Mouse (Mus musculus): ENCODE data around the gene Adcyap1.
A peak's percentile ranks its signal among the peaks of the same experiment; 100 is the strongest.

The Adcyap1 gene

GRCm38 (mm10) chr17:93198717-93199116 is at the start of gene Adcyap1:
Gene Adcyap1 (plus strand): TSS chr17:93199017.
- no peak for DNase-seq (ENCODE audit: low read depth, low spot score)
- Histone ChIP-seq H3K27me3 (ENCODE audit: control insufficient read depth, insufficient read depth, low read length, poor library complexity, severe bottlenecking) (no peaks in the 10 kb centered on the region; the same call in 1 of the 2 replicates), H3K36me3 (ENCODE audit: control insufficient read depth, insufficient read depth, low read length, poor library complexity, severe bottlenecking) (no peaks in the 10 kb centered on the region)

- DNase-seq (ENCODE audit: low read depth, low spot score) = peak; percentile 7
- H3K36me3 ChIP-seq (ENCODE audit: control insufficient read depth, insufficient read depth, low read length, poor library complexity, severe bottlenecking) = no peaks in the 10 kb centered on the region
Measured at GRCm38 (mm10) chr17:93158280-93158851, 40.5 kb upstream of the Adcyap1 start.

GRCm38 (mm10) chr17:93169572-93169971 is 29.2 kb upstream of the Adcyap1 start:
- Histone ChIP-seq H3K27me3 (ENCODE audit: control insufficient read depth, insufficient read depth, low read length, poor library complexity, severe bottlenecking) (no peaks in the 10 kb centered on the region), H3K36me3 (ENCODE audit: control insufficient read depth, insufficient read depth, low read length, poor library complexity, severe bottlenecking) (no peaks in the 10 kb centered on the region)
- DNase-seq (ENCODE audit: low read depth, low spot score) = no peak

More at GRCm38 (mm10) chr17:93158280-93158851, 40.5 kb upstream of the Adcyap1 start:
- no peaks in the 10 kb centered on the region for H3K27me3 ChIP-seq (ENCODE audit: control insufficient read depth, insufficient read depth, low read length, poor library complexity, severe bottlenecking)

DNA sequence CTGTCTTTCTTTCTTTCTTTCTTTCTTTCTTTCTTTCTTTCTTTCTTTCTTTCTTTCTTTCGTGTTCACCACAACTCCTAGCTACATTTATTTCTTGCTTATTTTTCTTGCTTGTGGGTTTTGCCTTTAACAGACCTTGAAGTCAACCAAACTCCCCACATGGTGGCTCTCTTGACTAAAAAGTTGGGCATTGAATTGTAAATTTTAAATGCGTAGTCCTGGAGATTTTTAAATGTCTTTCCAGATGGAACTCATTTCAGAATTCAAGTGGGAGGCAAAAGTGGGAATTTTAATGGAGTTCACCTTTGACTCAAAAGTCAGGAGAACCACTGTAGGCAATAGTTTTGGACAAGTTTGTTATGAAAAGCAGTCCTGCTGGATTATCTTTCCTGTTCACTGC is 2.0 kb upstream of the Adcyap1 start:
- Histone ChIP-seq H3K27me3 (ENCODE audit: control insufficient read depth, insufficient read depth, low read length, poor library complexity, severe bottlenecking) (no peaks in the 10 kb centered on the region; the same call in 1 of the 2 replicates), H3K36me3 (ENCODE audit: control insufficient read depth, insufficient read depth, low read length, poor library complexity, severe bottlenecking) (no peaks in the 10 kb centered on the region)
- DNase-seq (ENCODE audit: low read depth, low spot score) = no peak

DNA sequence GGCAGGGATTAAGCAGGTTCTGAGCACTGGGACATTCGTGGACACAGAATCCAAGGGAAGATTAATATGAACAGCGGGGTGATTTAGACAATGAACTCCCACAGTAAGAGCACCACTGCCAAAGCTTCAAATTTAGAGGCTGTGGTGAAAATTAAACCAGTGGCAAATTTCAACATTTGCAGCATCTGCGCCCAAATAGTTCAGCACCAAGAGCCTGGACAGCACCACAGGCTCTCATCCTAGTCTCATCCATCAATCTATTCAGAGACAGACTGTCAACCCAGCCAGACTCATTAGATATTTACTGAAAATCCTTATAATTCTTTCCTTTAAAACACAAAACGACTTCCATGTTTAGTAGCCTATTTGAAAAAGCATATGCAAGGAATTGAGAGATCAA is 604 bp upstream of the Adcyap1 start:
- Histone ChIP-seq H3K36me3 (ENCODE audit: control insufficient read depth, insufficient read depth, low read length, poor library complexity, severe bottlenecking) (no peaks in the 10 kb centered on the region), H3K27me3 (ENCODE audit: control insufficient read depth, insufficient read depth, low read length, poor library complexity, severe bottlenecking) (no peaks in the 10 kb centered on the region; the same call in 1 of the 2 replicates)
- DNase-seq (ENCODE audit: low read depth, low spot score) = no peak

DNA sequence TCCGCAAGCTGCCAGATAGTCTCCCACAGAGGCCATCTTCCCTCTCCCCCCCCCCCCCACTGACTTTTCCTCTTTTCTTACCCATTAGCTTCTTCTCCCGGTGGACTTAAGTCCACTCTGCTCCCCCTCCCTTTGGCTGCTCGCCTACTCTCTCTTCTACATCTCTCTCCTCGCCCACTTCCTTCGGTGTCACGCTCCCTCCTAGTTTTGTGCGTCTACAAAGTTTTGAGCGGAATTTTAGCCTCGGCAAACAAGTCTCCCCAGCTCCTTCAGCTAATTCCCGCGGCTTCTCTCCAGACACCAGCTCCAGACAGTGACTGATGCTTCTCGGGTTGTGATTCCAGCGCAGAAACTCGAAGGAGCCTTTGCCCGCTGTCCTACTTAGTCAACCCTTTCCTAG is 401 bp downstream of the Adcyap1 start:
- no peak for DNase-seq (ENCODE audit: low read depth, low spot score)
- H3K27me3 ChIP-seq (ENCODE audit: control insufficient read depth, insufficient read depth, low read length, poor library complexity, severe bottlenecking) = no peaks in the 10 kb centered on the region; the same call in 1 of the 2 replicates
- no peaks in the 10 kb centered on the region for H3K36me3 ChIP-seq (ENCODE audit: control insufficient read depth, insufficient read depth, low read length, poor library complexity, severe bottlenecking)

DNA sequence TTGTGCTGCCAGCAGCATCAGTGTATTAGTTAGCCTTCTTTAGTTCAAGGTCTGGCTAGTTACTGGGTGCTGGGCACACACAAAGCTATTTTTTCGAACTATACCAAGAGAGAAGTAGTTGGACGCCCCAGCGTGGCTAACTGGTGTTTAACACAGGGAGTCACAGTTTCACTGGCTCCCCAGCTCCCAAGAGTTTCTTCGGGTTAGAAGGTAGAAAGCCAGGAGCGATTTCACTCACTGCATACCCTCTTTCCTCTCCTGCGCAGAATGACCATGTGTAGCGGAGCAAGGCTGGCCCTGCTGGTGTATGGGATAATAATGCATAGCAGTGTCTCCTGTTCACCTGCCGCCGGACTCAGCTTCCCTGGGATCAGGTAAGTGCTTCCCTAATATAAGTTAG is 930 bp downstream of the Adcyap1 start:
- Histone ChIP-seq H3K27me3 (ENCODE audit: control insufficient read depth, insufficient read depth, low read length, poor library complexity, severe bottlenecking) (no peaks in the 10 kb centered on the region; the same call in 1 of the 2 replicates), H3K36me3 (ENCODE audit: control insufficient read depth, insufficient read depth, low read length, poor library complexity, severe bottlenecking) (no peaks in the 10 kb centered on the region)
- DNase-seq (ENCODE audit: low read depth, low spot score) = no peak

DNA sequence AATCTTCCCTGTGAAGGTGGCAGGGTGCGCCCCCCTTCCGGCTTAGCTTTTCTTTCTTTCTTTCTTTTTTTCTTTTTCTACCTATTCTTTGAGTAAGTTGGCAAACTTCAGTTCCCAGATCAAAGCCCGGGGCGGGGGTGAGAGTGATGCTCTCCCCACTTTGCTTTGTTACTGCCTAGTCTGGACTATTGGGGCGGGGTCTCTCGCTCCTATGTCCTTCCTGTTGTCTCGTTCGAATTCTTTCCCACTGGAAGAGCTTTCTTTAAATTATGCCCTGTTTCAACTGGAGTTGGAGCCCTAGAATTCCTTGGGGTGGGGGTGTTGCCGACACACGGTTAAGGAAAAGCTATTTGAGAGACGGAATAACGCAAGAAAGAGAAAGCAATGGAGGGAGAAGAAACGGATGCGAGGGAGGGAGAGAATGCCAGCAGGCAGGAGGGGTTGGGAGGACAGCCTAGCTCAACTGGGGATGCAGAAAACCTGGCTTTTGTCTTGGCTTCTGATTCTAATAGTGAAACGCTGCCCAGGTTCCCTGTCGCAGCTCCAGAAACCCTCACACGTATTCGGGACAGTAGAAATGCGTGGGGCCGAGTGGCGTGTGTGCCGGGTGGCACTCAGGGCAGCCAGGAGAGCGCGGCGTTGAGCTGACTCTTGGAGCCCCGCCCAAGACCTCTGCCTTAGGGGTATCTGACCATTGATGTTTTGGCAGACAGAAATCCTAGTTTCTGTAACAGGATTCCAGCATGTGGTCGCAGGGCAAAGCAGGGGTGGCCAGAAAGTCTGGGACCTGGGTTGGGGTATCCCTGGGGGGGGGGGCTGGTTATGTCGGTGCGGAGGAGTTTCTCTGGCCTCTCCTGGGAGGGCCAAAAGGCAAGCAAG is 1.8 kb downstream of the Adcyap1 start:
- H3K36me3 ChIP-seq (ENCODE audit: control insufficient read depth, insufficient read depth, low read length, poor library complexity, severe bottlenecking) = no peaks in the 10 kb centered on the region
- no peaks in the 10 kb centered on the region; the same call in 1 of the 2 replicates for H3K27me3 ChIP-seq (ENCODE audit: control insufficient read depth, insufficient read depth, low read length, poor library complexity, severe bottlenecking)
- DNase-seq (ENCODE audit: low read depth, low spot score) = no peak

DNA sequence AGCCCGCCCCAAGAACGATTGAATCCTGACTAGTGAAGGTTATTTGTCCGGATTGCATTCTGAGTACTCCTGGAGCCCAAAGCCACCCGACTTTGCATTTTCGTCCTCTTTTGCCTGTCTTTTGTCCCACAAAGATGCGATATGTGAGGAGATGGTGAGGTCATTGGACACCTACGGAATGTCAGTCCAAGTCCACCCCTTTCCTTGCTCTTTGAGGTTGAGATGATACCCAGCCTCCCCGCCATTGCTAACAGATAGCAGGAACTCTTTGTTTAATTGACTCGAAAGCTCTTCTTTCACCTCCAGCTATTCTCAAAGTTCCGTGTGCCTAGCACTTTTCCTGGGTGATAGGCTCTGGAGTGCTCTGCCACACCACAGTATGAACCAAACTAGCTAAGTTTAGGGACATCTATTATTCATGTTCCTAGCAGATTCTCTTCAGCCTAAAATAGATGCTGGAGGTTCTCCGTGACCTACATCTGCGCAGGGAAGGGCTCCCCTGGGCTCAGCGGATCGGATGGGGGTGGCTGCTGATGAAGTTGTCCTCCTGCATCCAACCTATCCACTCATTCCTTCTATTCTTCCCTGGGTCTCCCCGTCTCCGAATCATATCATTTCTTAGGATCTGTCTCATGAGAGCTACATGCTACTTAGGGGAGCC is 2.6 kb downstream of the Adcyap1 start:
- no peaks in the 10 kb centered on the region; the same call in 1 of the 2 replicates for H3K27me3 ChIP-seq (ENCODE audit: control insufficient read depth, insufficient read depth, low read length, poor library complexity, severe bottlenecking)
- H3K36me3 ChIP-seq (ENCODE audit: control insufficient read depth, insufficient read depth, low read length, poor library complexity, severe bottlenecking) = no peaks in the 10 kb centered on the region
- DNase-seq (ENCODE audit: low read depth, low spot score) = no peak

- DNase-seq (ENCODE audit: low read depth, low spot score) = no peak
- no peaks in the 10 kb centered on the region for H3K36me3 ChIP-seq (ENCODE audit: control insufficient read depth, insufficient read depth, low read length, poor library complexity, severe bottlenecking)
- H3K27me3 ChIP-seq (ENCODE audit: control insufficient read depth, insufficient read depth, low read length, poor library complexity, severe bottlenecking) = no peaks in the 10 kb centered on the region; the same call in 1 of the 2 replicates
Measured at GRCm38 (mm10) chr17:93202165-93203075, 3.6 kb downstream of the Adcyap1 start.

DNA sequence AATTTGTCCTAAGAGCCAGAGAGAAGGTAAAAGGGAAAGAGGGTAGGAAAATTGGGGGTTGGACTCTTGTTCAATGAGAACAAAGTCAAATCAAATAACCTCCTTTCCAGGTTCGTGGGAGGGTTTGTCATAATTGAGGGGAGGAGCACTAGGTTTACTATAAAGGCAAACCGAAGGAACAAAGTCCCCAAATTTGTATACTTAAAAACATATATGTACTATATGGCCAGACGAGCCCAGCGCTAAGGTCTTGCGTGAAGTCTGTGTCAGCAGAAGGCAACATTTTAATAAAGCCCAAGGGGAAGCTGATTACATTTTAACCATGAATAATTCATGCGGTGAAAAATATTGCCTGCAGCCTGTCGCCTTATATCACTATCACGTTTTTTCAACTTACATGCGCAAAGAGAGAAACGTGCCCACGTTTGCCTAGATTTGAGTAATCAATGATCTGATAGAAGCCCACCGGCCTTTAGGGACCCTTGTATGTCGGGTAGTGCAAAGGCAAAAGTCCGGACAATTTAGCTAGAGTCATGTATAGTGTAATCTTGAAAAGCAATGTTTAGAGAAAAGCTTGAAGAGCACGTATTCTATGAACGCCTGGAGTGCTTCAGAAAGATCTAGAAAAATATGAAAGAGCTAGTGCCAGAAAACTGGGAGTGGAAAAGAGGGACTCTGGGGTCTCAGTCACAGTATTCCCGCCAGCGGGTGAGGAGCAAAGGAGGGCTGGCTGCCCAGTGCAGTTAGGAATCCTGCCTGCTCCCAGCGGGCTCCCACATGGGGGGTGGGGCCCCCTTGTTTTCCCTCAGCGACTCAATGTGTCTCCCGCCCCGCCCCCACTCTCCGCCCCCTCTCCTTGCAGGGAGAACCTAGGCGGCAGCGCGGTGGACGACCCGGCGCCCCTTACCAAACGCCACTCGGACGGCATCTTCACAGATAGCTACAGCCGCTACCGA is 4.5 kb downstream of the Adcyap1 start:
- no peaks in the 10 kb centered on the region for H3K36me3 ChIP-seq (ENCODE audit: control insufficient read depth, insufficient read depth, low read length, poor library complexity, severe bottlenecking)
- no peak for DNase-seq (ENCODE audit: low read depth, low spot score)
- no peaks in the 10 kb centered on the region; the same call in 1 of the 2 replicates for H3K27me3 ChIP-seq (ENCODE audit: control insufficient read depth, insufficient read depth, low read length, poor library complexity, severe bottlenecking)

GRCm38 (mm10) chr17:93217785-93218184 is 19.0 kb downstream of the Adcyap1 start:
- Histone ChIP-seq H3K36me3 (ENCODE audit: control insufficient read depth, insufficient read depth, low read length, poor library complexity, severe bottlenecking) (no peaks in the 10 kb centered on the region), H3K27me3 (ENCODE audit: control insufficient read depth, insufficient read depth, low read length, poor library complexity, severe bottlenecking) (no peaks in the 10 kb centered on the region)
- no peak for DNase-seq (ENCODE audit: low read depth, low spot score)

GRCm38 (mm10) chr17:93218640-93219039 is 19.8 kb downstream of the Adcyap1 start:
- H3K36me3 ChIP-seq (ENCODE audit: control insufficient read depth, insufficient read depth, low read length, poor library complexity, severe bottlenecking) = no peaks in the 10 kb centered on the region
- no peak for DNase-seq (ENCODE audit: low read depth, low spot score)

More at GRCm38 (mm10) chr17:93218640-93219039, 19.8 kb downstream of the Adcyap1 start:
- H3K27me3 ChIP-seq (ENCODE audit: control insufficient read depth, insufficient read depth, low read length, poor library complexity, severe bottlenecking) = no peaks in the 10 kb centered on the region
